Mouse (Mus musculus) heart, embryonic 11.5 days (tissue): ENCODE data around the gene Synpr. TPM values are rescaled to one million over a fixed set of nuclear protein-coding genes. Genes with fewer than 3 reads are reported as not detected.

Experiments
- ATAC-seq: fragments of 200-750 bp; cut with Nextera tagmentation; replicated peaks from 2 replicates; pipeline ENCODE4 v1.8.0; 2017; ENCODE audit warnings: moderate library complexity; ENCODE audit not compliant: insufficient number of reproducible peaks, low FRiP score, low TSS enrichment
- H3K27ac ChIP-seq: fragments of 300-500 bp; sonication (generic); 2 replicates; pipeline ENCODE4 v1.5.1; 2014; ENCODE audit warnings: mild to moderate bottlenecking, low read depth, low read length
- H3K27me3 ChIP-seq: fragments of 300-500 bp; sonication (generic); 2 replicates; pipeline ENCODE4 v1.6.1; 2014; ENCODE audit warnings: mild to moderate bottlenecking, low read length, mixed read lengths; ENCODE audit not compliant: control insufficient read depth, insufficient read depth
- H3K36me3 ChIP-seq: fragments of 300-500 bp; sonication (generic); 2 replicates; pipeline ENCODE4 v1.6.1; 2014; ENCODE audit warnings: mild to moderate bottlenecking, low read length, moderate library complexity, mixed read lengths; ENCODE audit not compliant: control insufficient read depth, insufficient read depth
- H3K4me1 ChIP-seq: fragments of 300-500 bp; sonication (generic); 2 replicates; pipeline ENCODE4 v1.6.1; 2014; ENCODE audit warnings: low read length; ENCODE audit not compliant: control insufficient read depth, insufficient read depth
- H3K4me2 ChIP-seq: fragments of 300-500 bp; sonication (generic); 2 replicates; pipeline ENCODE4 v1.6.1; 2014; ENCODE audit warnings: mild to moderate bottlenecking, moderate library complexity
- H3K4me3 ChIP-seq: fragments of 300-500 bp; sonication (generic); 2 replicates; pipeline ENCODE4 v1.5.1; 2014; ENCODE audit warnings: low read depth, low read length
- H3K9ac ChIP-seq: fragments of 300-500 bp; sonication (generic); 2 replicates; pipeline ENCODE4 v1.6.1; 2014; ENCODE audit warnings: mild to moderate bottlenecking, low read depth, low read length, moderate library complexity
- H3K9me3 ChIP-seq: fragments of 300-500 bp; sonication (generic); replicated peaks from 2 replicates; pipeline ENCODE4 v1.6.1; 2016; ENCODE audit warnings: low read length; ENCODE audit not compliant: control insufficient read depth
- WGBS: fragments of 180-500 bp; shearing (Covaris S2); extraction: QIAGEN DNeasy Blood & Tissue Kit; methylation state at CpG from one replicate; pipeline ENCODE4 v1.1.7; 2014; ENCODE audit not compliant: insufficient replicate concordance; 5-methylcytosine and 5-hydroxymethylcytosine counted together
- polyA plus RNA-seq: library from polyadenylated mRNA; unstranded; fragments of >200 nt; fragmentation: Nextera tagmentation; extraction: Ambion mirVana; gene quantifications from 2 replicates; pipeline ENCODE4 v1.2.1, GENCODE M21; 2014

The Synpr gene
- polyA plus RNA-seq, 1 experiment from 2014 or later: 0.69 TPM

GRCm38 (mm10) chr14:13336162-13336561 is 51.6 kb downstream of the Synpr start:
- Histone ChIP-seq H3K9me3 (no peaks in the 10 kb centered on the region), H3K4me1 (no peaks in the 10 kb centered on the region), H3K36me3 (no peaks in the 10 kb centered on the region), H3K27me3 (no peaks in the 10 kb centered on the region), H3K27ac (no peak overlapping the region), H3K9ac (no peak overlapping the region), H3K4me3 (no peak overlapping the region), H3K4me2 (no peak overlapping the region)
- ATAC-seq: no peak
- 69% methylated on average over 4 of the region's 4 CpGs for WGBS

DNA sequence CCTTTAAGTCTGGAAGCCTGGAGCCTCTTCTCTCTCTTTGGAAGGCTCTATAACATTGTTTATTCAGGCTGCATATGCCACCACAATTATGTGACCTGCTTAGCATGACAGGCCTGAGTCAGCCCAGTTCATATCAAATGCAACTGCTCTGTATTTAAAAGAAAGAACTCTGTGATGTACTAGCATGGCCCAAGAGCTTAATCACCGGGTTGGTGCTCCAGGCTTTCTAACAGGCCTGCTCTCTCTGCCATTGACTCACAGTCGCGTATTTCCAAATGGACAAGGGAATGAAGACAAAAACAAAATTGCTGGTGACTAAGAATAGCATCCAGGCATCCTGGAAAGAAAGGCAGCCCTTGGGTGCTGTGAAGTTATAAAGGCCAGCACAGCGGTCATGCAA is 56.1 kb downstream of the Synpr start:
- Histone ChIP-seq H3K36me3 (no peaks in the 10 kb centered on the region), H3K27ac (no peak overlapping the region), H3K9ac (no peak overlapping the region), H3K4me1 (no peaks in the 10 kb centered on the region), H3K4me3 (no peak overlapping the region), H3K9me3 (no peaks in the 10 kb centered on the region), H3K4me2 (no peak overlapping the region), H3K27me3 (no peaks in the 10 kb centered on the region)
- WGBS: 84% methylated on average over 4 of the region's 4 CpGs
- ATAC-seq: no peak

DNA sequence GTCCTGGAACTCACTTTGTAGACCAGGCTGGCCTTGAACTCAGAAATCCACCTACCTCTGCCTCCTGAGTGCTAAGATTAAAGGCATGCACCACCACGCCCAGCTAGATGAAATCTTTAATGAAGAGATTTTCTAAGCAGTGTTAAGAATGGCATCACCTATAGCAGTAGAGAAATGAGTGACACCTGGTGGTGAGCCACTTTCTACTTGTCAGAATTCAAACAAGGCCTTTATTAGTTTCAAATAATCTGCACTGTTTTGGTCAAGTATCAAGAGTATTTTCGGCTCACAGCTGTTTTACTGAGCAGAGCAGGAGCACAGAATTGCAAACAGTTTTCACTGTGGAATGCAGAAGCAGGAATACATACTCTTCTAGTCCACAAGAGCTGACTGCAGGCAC is 59.7 kb downstream of the Synpr start:
- Histone ChIP-seq H3K9me3 (no peaks in the 10 kb centered on the region), H3K4me1 (no peaks in the 10 kb centered on the region), H3K9ac (no peak overlapping the region), H3K27me3 (no peaks in the 10 kb centered on the region), H3K4me2 (no peak overlapping the region), H3K27ac (no peak overlapping the region), H3K36me3 (no peaks in the 10 kb centered on the region), H3K4me3 (no peak overlapping the region)
- WGBS: 64% methylated on average over 2 of the region's 2 CpGs
- no peak for ATAC-seq

DNA sequence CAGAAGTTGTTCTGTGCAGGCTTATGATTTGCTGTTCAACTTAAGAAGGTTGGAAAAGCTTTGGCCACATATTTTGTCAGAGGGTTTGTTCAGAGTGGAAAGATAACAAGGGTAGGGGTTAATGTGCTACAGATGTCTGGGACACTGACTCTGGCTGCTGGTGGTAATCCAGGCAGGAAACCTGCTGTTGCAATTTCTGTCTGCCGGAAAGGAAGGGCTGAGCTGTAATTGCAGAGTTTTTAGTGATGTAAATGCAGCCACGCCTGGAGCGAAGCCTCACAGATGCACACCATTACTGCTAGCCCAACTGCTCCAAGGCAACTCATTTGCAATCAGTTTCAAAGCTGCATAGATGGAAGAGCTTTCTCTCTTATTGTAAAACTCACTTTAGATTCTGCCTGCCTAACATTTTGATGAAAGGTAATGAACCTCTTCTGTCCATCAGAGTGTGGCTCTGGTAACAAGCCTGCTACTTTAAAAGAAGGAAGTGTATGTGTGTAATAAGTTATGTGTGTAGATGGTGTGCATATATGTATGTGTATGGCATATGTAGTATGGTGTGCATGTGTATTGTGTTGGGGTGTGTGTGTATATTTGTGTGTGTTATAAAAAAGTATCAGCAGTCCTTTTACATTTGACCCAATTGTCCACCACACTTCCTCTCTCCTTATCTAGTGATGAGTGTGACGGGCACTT is 64.7 kb downstream of the Synpr start:
- no peaks in the 10 kb centered on the region for H3K36me3 ChIP-seq
- H3K27me3 ChIP-seq: no peaks in the 10 kb centered on the region
- H3K9ac ChIP-seq: no peak overlapping the region
- no peak for ATAC-seq
- H3K4me1 ChIP-seq: no peaks in the 10 kb centered on the region
- H3K9me3 ChIP-seq: no peaks in the 10 kb centered on the region
- H3K27ac ChIP-seq: no peak overlapping the region
- H3K4me2 ChIP-seq: no peak overlapping the region
- H3K4me3 ChIP-seq: no peak overlapping the region
- WGBS: 49% methylated on average over 4 of the region's 4 CpGs

DNA sequence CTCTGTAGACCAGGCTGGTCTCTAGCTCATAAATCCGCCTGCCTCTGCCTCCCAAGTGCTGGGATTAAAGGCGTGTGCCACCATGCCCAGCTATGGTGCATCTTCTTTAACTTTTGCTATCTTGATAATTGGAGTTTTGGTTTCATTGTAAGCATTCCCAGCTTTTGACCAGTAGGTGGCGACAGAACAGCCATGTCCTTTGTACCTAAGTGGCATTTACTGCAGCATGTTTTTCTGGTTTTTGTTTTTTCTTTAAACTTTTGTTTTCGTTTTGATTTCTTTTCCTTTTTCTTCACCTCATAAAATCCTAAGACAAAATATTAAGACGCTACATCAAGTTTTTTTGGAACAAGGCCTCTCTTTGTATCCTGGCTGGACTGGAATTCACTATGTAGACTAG is 69.6 kb downstream of the Synpr start:
- ATAC-seq: no peak
- no peak overlapping the region for H3K4me3 ChIP-seq
- WGBS: 21% methylated on average over 5 of the region's 5 CpGs

GRCm38 (mm10) chr14:13355569-13356362 is 71.2 kb downstream of the Synpr start:
- H3K27me3 ChIP-seq: no peaks in the 10 kb centered on the region
- no peak overlapping the region for H3K9ac ChIP-seq
- no peak overlapping the region for H3K4me2 ChIP-seq
- H3K4me1 ChIP-seq: no peaks in the 10 kb centered on the region
- no peak overlapping the region for H3K27ac ChIP-seq
- H3K36me3 ChIP-seq: no peaks in the 10 kb centered on the region
- ATAC-seq: no peak
- no peaks in the 10 kb centered on the region for H3K9me3 ChIP-seq
- 24% methylated on average over 7 of the region's 7 CpGs for WGBS
- no peak overlapping the region for H3K4me3 ChIP-seq

More for the DNA sequence above, 69.6 kb downstream of the Synpr start:
- H3K4me1 ChIP-seq: no peaks in the 10 kb centered on the region
- no peaks in the 10 kb centered on the region for H3K9me3 ChIP-seq
- no peaks in the 10 kb centered on the region for H3K36me3 ChIP-seq
- H3K9ac ChIP-seq: no peak overlapping the region
- H3K27ac ChIP-seq: no peak overlapping the region
- no peak overlapping the region for H3K4me2 ChIP-seq
- H3K27me3 ChIP-seq: no peaks in the 10 kb centered on the region

GRCm38 (mm10) chr14:13357101-13357667 is 72.6 kb downstream of the Synpr start:
- Histone ChIP-seq H3K36me3 (no peaks in the 10 kb centered on the region), H3K4me3 (no peak overlapping the region), H3K4me1 (no peaks in the 10 kb centered on the region), H3K4me2 (no peak overlapping the region), H3K9ac (no peak overlapping the region), H3K9me3 (no peaks in the 10 kb centered on the region), H3K27me3 (no peaks in the 10 kb centered on the region), H3K27ac (no peak overlapping the region)
- no peak for ATAC-seq
- WGBS: 82% methylated on average over 5 of the region's 5 CpGs

DNA sequence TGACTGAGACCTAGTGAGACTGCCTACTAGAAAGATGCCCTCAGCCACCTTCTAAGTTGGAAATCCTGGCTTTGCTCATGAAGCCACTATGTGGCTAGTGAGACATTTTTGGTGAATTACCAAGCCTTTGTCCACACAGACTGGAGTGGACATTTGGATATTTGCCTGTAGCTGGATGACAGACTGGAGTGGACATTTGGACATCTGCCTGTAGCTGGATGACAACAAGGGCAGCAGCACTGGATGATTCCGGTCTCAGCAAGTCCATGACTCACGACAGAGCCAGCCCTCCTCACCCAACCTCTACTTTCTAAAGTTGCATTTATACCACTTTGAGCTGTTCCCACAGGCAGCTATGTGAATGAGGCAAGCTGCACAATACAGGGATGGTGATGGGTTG is 73.5 kb downstream of the Synpr start:
- H3K4me2 ChIP-seq: no peak overlapping the region
- H3K27me3 ChIP-seq: no peaks in the 10 kb centered on the region
- no peaks in the 10 kb centered on the region for H3K36me3 ChIP-seq
- H3K9ac ChIP-seq: no peak overlapping the region
- H3K9me3 ChIP-seq: no peaks in the 10 kb centered on the region
- WGBS: 67% methylated on average over 2 of the region's 2 CpGs
- no peak overlapping the region for H3K27ac ChIP-seq
- no peak for ATAC-seq
- no peak overlapping the region for H3K4me3 ChIP-seq
- H3K4me1 ChIP-seq: no peaks in the 10 kb centered on the region
